Mouse (Mus musculus) C2C12 (cell line): ENCODE data around the gene Tspan2. TPM values are rescaled to one million over a fixed set of nuclear protein-coding genes. Genes with fewer than 3 reads are reported as not detected.

Experiments used
- H3K27me3 ChIP-seq: one replicate; pipeline ENCODE4 v1.6.1; 2011; ENCODE audit not compliant: control insufficient read depth, insufficient read depth, insufficient read length
- H3K36me3 ChIP-seq: one replicate; pipeline ENCODE4 v1.6.1; 2011; ENCODE audit not compliant: control insufficient read depth, insufficient read depth
- H3K4me3 ChIP-seq: one replicate; pipeline ENCODE4 v1.5.1; 2011; ENCODE audit warnings: mild to moderate bottlenecking, control low read depth; ENCODE audit not compliant: poor library complexity, insufficient read depth, severe bottlenecking
- H3K79me2 ChIP-seq: one replicate; pipeline ENCODE4 v1.6.1; 2011; ENCODE audit not compliant: control insufficient read depth, insufficient read depth
- H3K79me3 ChIP-seq: one replicate; pipeline ENCODE4 v1.6.1; 2011; ENCODE audit warnings: low read depth, control low read depth
- H3ac ChIP-seq: one replicate; pipeline ENCODE3; 2011; ENCODE audit warnings: low read depth; ENCODE audit not compliant: control insufficient read depth, insufficient read length
- CEBPB ChIP-seq: IDR thresholded peaks from one replicate; pipeline ENCODE4 v1.6.1; 2011; ENCODE audit warnings: low read depth, mild to moderate bottlenecking, control low read depth, moderate library complexity
- CTCF ChIP-seq: IDR thresholded peaks from one replicate; pipeline ENCODE4 v1.5.1; 2011; ENCODE audit not compliant: control insufficient read depth, insufficient read depth, insufficient read length
- FOSL1 ChIP-seq: IDR thresholded peaks from one replicate; pipeline ENCODE4 v1.8.0; 2011; ENCODE audit warnings: mild to moderate bottlenecking, low read length; ENCODE audit not compliant: poor library complexity, insufficient read depth, severe bottlenecking
- MAX ChIP-seq: IDR thresholded peaks from one replicate; pipeline ENCODE4 v1.6.1; 2011; ENCODE audit warnings: mild to moderate bottlenecking, control low read depth
- MYOD1 ChIP-seq: IDR thresholded peaks from one replicate; pipeline ENCODE4 v1.6.1; 2011; ENCODE audit warnings: low read depth; ENCODE audit not compliant: control insufficient read depth, insufficient read length
- MYOG ChIP-seq: IDR thresholded peaks from one replicate; pipeline ENCODE4 v1.6.1; 2011; ENCODE audit not compliant: control insufficient read depth, insufficient read length; ENCODE audit errors: extremely low read depth
- USF1 ChIP-seq: IDR thresholded peaks from one replicate; pipeline ENCODE4 v1.6.1; 2011; ENCODE audit warnings: low read depth, mild to moderate bottlenecking, control low read depth, moderate library complexity
- polyA plus RNA-seq: library from polyadenylated mRNA; unstranded; fragments of >200 nt; fragmentation: generic; extraction: Trizol; gene quantifications from one replicate; pipeline ENCODE4 v1.2.1, GENCODE M21; 2012; ENCODE audit warnings: missing spikeins

Tspan2 gene
- polyA plus RNA-seq, 1 experiment = 5.5 TPM

DNA sequence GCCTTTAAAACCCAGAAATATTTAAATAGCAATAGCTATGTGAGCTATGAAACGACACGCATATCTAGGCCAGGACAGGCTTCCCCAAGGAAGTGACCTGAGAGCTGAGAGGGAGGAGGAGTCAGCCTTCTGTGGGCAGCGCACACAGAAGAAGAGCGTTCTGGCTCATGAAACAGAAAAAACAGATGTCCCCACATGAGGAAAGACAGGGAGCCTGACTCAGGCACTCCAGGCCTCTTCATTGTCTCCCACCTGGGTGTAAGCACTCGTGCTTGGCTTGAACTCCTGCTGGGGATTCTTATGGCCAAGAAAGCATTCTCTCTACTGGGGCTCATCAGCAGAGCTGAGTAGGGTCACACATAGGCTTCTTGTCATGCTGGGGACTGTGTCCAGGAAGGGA lies 10.3 kb downstream of the Tspan2 start:
- no peaks in the 10 kb centered on the region for H3K79me2 ChIP-seq
- TF ChIP-seq MAX (no peak), CTCF (no peak), CEBPB (no peak), FOSL1 (no peak), USF1 (no peak), MYOG (no peak), MYOD1 (no peak)
- no peak overlapping the region for H3ac ChIP-seq
- no peak overlapping the region for H3K4me3 ChIP-seq
- no peaks in the 10 kb centered on the region for H3K79me3 ChIP-seq
- no peaks in the 10 kb centered on the region for H3K27me3 ChIP-seq
- H3K36me3 ChIP-seq = no peaks in the 10 kb centered on the region

DNA sequence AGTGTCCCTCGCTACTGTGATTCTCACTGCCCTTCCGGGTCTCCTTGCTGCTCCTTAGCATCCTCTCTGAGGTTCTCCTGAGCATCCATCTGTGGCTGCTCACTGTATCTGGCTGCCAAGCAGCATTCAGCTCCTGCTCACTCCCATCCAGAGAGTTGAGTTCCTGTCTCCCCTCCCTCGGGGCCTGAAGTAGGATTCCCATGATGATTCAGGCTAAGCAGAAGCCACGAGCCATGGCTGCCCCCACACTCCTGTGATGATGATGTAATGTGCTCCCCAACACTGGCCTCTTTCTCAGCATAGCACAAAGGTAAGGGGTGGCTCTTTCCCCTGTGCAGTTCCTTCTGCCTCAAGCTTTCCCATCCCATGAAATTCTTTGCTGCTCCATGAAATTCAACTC lies 11.8 kb downstream of the Tspan2 start:
- H3K79me3 ChIP-seq = no peaks in the 10 kb centered on the region
- no peaks in the 10 kb centered on the region for H3K27me3 ChIP-seq
- no peaks in the 10 kb centered on the region for H3K36me3 ChIP-seq
- TF ChIP-seq CEBPB (no peak), CTCF (no peak), MYOD1 (no peak), FOSL1 (no peak)
- no peak overlapping the region for H3K4me3 ChIP-seq
- H3K79me2 ChIP-seq = no peaks in the 10 kb centered on the region
- H3ac ChIP-seq = no peak overlapping the region

DNA sequence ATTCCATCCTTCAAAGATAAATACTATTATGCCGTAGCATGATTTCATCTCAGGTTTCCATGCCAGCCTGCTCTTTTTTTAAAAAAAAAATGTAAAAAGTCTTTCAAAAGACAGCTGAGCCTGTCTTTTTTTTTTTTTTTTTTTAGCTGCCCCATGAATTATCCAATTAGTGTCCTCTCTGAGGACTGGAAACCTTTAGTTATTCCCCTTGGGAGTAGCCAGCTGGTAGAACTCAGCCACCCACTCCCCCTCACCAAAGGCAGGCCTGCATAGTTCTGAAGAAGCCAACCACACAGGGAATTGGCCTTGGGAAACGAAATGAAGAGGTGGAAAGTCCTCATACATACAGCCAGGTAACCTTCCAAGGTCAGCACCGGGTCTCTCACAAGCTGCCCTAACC lies 13.7 kb downstream of the Tspan2 start:
- Histone ChIP-seq H3K27me3 (no peaks in the 10 kb centered on the region), H3ac (no peak overlapping the region), H3K4me3 (no peak overlapping the region), H3K79me2 (no peaks in the 10 kb centered on the region), H3K36me3 (no peaks in the 10 kb centered on the region), H3K79me3 (no peaks in the 10 kb centered on the region)
- TF ChIP-seq FOSL1 (no peak), USF1 (no peak), CEBPB (no peak), MAX (no peak), MYOG (no peak), CTCF (no peak), MYOD1 (no peak)

DNA sequence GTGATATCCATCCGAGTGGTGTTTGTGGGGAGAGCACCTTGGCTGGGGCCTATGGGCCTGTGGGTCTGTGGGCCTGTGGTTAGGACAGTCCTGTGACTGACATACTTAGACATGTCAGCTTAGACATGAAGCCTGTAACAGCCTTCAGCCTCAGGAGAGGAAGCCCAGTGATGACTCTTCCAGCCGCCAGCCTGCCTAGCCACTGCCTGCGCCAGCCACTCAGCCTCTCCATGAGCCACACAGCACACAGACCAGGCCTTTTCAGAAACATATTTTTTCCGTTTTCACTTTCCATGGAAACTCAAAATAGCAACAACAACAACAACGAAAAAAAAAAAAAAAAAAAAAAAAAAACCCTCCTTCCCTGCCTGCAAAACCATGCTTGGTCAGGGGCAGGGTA lies 14.4 kb downstream of the Tspan2 start:
- Histone ChIP-seq H3ac (no peak overlapping the region), H3K79me3 (no peaks in the 10 kb centered on the region), H3K4me3 (no peak overlapping the region), H3K36me3 (no peaks in the 10 kb centered on the region), H3K27me3 (no peaks in the 10 kb centered on the region), H3K79me2 (no peaks in the 10 kb centered on the region)
- no peak for TF ChIP-seq MYOD1
- TF ChIP-seq USF1 = no peak
- no peak for TF ChIP-seq MAX
- no peak for TF ChIP-seq CTCF
- no peak for TF ChIP-seq CEBPB
- TF ChIP-seq MYOG = no peak
- TF ChIP-seq FOSL1 = no peak

DNA sequence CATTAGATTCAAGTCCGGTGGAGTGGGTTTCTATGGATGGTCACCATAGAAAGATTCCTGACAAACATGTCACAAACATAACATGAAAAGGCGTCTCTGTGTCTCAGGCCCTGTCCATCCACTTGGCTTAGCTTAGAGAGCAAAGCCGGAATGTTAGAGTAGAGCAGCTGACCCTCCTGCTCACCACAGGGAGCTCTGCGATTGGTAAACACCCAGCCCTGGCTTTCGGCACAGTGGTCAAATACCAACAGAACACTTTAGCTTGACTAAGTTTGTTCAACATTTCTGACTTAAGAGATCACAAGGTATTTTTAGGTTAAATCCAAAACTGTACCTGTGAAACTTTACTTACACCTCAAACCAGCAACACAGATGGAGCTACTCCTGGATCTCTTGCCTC lies 16.8 kb downstream of the Tspan2 start:
- no peak overlapping the region for H3ac ChIP-seq
- H3K79me2 ChIP-seq = no peaks in the 10 kb centered on the region
- no peaks in the 10 kb centered on the region for H3K27me3 ChIP-seq
- no peak overlapping the region for H3K4me3 ChIP-seq
- TF ChIP-seq FOSL1 = no peak
- TF ChIP-seq CEBPB = no peak
- no peak for TF ChIP-seq MYOG
- no peak for TF ChIP-seq USF1
- no peak for TF ChIP-seq MYOD1
- TF ChIP-seq MAX = no peak
- no peak for TF ChIP-seq CTCF
- no peaks in the 10 kb centered on the region for H3K79me3 ChIP-seq
- no peaks in the 10 kb centered on the region for H3K36me3 ChIP-seq

DNA sequence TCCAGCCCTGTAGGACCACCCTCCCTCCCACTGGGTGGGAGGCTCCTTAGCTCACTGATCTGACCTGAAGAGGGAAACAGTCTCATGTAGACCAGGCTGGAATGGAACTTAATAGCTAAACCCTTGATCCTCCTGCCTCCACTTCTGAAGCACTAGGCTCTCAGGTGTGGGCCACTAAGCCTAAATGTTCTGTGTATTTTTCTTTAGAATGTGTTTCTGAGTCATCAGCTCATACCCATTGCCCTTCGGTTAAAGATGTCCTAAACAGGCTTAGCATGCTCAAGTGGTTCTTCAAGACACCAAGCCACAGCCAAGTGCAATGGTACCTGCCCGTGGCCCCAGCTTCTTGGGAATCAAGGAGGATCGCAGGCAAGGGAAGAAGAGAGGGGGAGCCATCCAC lies 17.2 kb downstream of the Tspan2 start:
- no peaks in the 10 kb centered on the region for H3K79me3 ChIP-seq
- no peaks in the 10 kb centered on the region for H3K79me2 ChIP-seq
- H3K4me3 ChIP-seq = no peak overlapping the region
- no peak for TF ChIP-seq MYOD1
- TF ChIP-seq MYOG = no peak
- no peaks in the 10 kb centered on the region for H3K27me3 ChIP-seq
- H3K36me3 ChIP-seq = no peaks in the 10 kb centered on the region
- no peak overlapping the region for H3ac ChIP-seq
